Mouse (Mus musculus): Measurements from ENCODE around the gene Akp3. TPM values are rescaled to one million over a fixed set of nuclear protein-coding genes. Genes with fewer than 3 reads are reported as not detected.

Gene Akp3
- polyA plus RNA-seq (2015; fragmentation: Nextera tagmentation; extraction: Ambion mirVana), result 0.11 TPM in 1 of 2 replicates, not detected in the other

DNA sequence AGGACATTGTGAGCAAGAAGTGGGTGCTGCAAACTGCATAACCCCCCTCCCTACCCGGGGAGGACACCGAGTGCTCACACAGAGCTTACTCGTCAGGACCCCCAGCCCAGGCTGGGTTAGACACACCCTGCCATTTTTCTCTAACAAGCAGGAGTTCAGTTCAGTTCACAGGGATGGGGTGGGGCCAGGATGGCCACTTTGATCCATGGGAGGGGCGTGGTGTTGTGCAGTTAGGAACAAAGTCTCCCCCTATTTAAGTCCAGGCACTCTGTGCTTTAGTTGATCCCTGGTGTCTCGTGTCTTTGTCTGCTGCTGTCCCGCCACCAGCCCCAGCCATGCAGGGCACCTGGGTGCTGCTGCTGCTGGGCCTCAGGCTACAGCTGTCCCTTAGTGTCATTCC lies at the start of gene Akp3:
TSS of gene Akp3 (plus strand) at position 301 of the 400 bp plus-strand sequence.
- WGBS, result 74% methylated on average over 6 of the region's 6 CpGs
- H3K27me3 ChIP-seq (replicated peaks), result peaks cover 27% of the 10 kb centered on the region
- ATAC-seq, result peak; percentile 45

DNA sequence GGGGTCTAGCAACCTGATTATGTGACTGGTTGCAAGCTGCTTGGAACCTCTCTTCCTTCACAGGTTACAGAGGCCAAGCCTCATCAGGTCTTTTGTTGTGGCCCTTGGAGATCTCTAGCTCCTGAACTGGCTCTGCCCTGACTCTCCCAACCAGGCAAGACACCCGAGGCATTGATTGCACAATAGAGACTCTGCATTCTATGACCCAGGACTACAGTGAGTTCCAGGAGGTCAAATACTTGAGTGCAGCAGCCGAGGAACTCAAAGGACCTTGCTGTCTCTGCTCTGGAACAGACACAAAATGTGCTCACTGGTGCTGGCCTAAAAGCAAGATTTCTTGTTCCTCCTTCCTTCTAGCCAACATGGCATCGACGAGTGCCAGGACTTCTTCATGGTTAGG lies 38.6 kb upstream of the Akp3 start:
- Histone ChIP-seq H3K9ac (no peak overlapping the region), H3K4me1 (replicated peaks) (no peaks in the 10 kb centered on the region), H3K4me3 (replicated peaks) (no peak overlapping the region), H3K27ac (no peak overlapping the region), H3K36me3 (no peaks in the 10 kb centered on the region), H3K27me3 (replicated peaks) (no peaks in the 10 kb centered on the region), H3K9me3 (no peaks in the 10 kb centered on the region), H3K4me2 (replicated peaks) (no peak overlapping the region)
- no peak for ATAC-seq
- 57% methylated on average over 4 of the region's 4 CpGs for WGBS

More for the DNA sequence above, at the start of gene Akp3:
- no peak within 1 kb of the TSS for H3K9ac ChIP-seq
- no peak within 1 kb of the TSS for H3K4me3 ChIP-seq (replicated peaks)
- H3K4me1 ChIP-seq (replicated peaks), result no peaks in the 10 kb centered on the region
- H3K4me2 ChIP-seq (replicated peaks), result no peak within 1 kb of the TSS
- no peak within 1 kb of the TSS for H3K27ac ChIP-seq
- H3K36me3 ChIP-seq, result no peaks in the 10 kb centered on the region
- no peaks in the 10 kb centered on the region for H3K9me3 ChIP-seq

- no peaks in the 10 kb centered on the region for H3K27me3 ChIP-seq (replicated peaks)
- no peak for ATAC-seq
- H3K9ac ChIP-seq, result no peak overlapping the region
- H3K4me1 ChIP-seq (replicated peaks), result no peaks in the 10 kb centered on the region
- 72% methylated on average over 17 of the region's 17 CpGs for WGBS
- H3K9me3 ChIP-seq, result no peaks in the 10 kb centered on the region
- H3K27ac ChIP-seq, result no peak overlapping the region
- H3K4me2 ChIP-seq (replicated peaks), result no peak overlapping the region
- no peaks in the 10 kb centered on the region for H3K36me3 ChIP-seq
- H3K4me3 ChIP-seq (replicated peaks), result no peak overlapping the region
Observed at GRCm38 (mm10) chr1:87086964-87087363, 37.8 kb upstream of the Akp3 start.

GRCm38 (mm10) chr1:87089251-87089650 lies 35.5 kb upstream of the Akp3 start:
- Histone ChIP-seq H3K27ac (no peak overlapping the region), H3K9ac (no peak overlapping the region), H3K9me3 (no peaks in the 10 kb centered on the region), H3K4me3 (replicated peaks) (no peak overlapping the region), H3K27me3 (replicated peaks) (no peaks in the 10 kb centered on the region), H3K4me1 (replicated peaks) (no peaks in the 10 kb centered on the region), H3K36me3 (no peaks in the 10 kb centered on the region), H3K4me2 (replicated peaks) (no peak overlapping the region)
- WGBS, result 93% methylated on average over 11 of the region's 11 CpGs
- ATAC-seq, result no peak

GRCm38 (mm10) chr1:87089828-87090227 lies 34.9 kb upstream of the Akp3 start, which contains the start of gene Alppl2:
TSS of gene Alppl2 (minus strand) at chr1:87089928.
- no peak for ATAC-seq
- H3K9ac ChIP-seq, result no peak within 1 kb of the TSS
- H3K36me3 ChIP-seq, result no peaks in the 10 kb centered on the region
- H3K4me3 ChIP-seq (replicated peaks), result no peak within 1 kb of the TSS
- H3K4me1 ChIP-seq (replicated peaks), result no peaks in the 10 kb centered on the region
- WGBS, result 66% methylated on average over 4 of the region's 4 CpGs
- H3K4me2 ChIP-seq (replicated peaks), result no peak within 1 kb of the TSS
- no peaks in the 10 kb centered on the region for H3K27me3 ChIP-seq (replicated peaks)
- H3K9me3 ChIP-seq, result no peaks in the 10 kb centered on the region
- H3K27ac ChIP-seq, result no peak within 1 kb of the TSS

GRCm38 (mm10) chr1:87095642-87096041 lies 29.1 kb upstream of the Akp3 start:
- Histone ChIP-seq H3K9me3 (no peaks in the 10 kb centered on the region), H3K9ac (no peak overlapping the region), H3K4me2 (replicated peaks) (no peak overlapping the region), H3K27me3 (replicated peaks) (0 out of 2 replicates have a peak, but pooled peaks cover 8% of the 10 kb centered on the region), H3K4me1 (replicated peaks) (no peaks in the 10 kb centered on the region), H3K36me3 (no peaks in the 10 kb centered on the region), H3K4me3 (replicated peaks) (no peak overlapping the region), H3K27ac (no peak overlapping the region)
- ATAC-seq, result no peak
- 82% methylated on average over 8 of the region's 8 CpGs for WGBS

- H3K9ac ChIP-seq, result no peak overlapping the region
- H3K9me3 ChIP-seq, result no peaks in the 10 kb centered on the region
- 16% methylated on average over 30 of the region's 30 CpGs for whole genome bisulfite sequencing
- peak; percentile 42; the same call in 1 of the 2 replicates for ATAC-seq
- no peaks in the 10 kb centered on the region for H3K4me1 ChIP-seq (replicated peaks)
- H3K4me3 ChIP-seq (replicated peaks), result no peak overlapping the region
- no peak overlapping the region for H3K27ac ChIP-seq
- H3K4me2 ChIP-seq (replicated peaks), result peak overlapping the region; percentile 33
- 0 out of 2 replicates have a peak, but pooled peaks cover 8% of the 10 kb centered on the region for H3K27me3 ChIP-seq (replicated peaks)
- no peaks in the 10 kb centered on the region for H3K36me3 ChIP-seq
Observed at GRCm38 (mm10) chr1:87098358-87098975, 26.3 kb upstream of the Akp3 start.

DNA sequence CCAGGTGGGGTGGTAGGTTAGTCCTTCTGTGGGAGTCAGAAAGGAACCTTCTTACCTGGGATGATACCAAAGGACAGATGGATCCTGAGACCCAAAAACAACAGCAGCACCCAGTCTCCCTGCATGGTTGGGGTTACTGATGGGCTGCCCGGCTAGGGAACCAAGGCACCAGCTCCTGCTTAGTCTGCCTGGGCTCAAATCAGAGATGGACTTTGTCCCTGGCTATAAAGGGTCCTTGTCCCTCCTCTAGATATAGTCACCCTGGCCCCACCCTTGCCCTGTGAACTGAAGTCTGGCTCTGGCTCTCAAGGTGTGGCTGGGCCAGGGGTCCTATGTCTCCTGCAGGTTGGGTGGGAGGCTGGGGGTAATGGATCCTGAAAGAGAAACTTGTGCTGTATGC lies 23.4 kb upstream of the Akp3 start, which contains the start of gene Alpi:
TSS of gene Alpi (minus strand) at position 196 of the 400 bp plus-strand sequence.
- Histone ChIP-seq H3K27ac (peak within 1 kb of the TSS; percentile 36; the same call in 1 of the 2 replicates), H3K4me3 (replicated peaks) (peak within 1 kb of the TSS; percentile 6; the same call in 1 of the 2 replicates), H3K9ac (no peak within 1 kb of the TSS), H3K4me1 (replicated peaks) (no peaks in the 10 kb centered on the region), H3K27me3 (replicated peaks) (0 out of 2 replicates have a peak, but pooled peaks cover 8% of the 10 kb centered on the region), H3K4me2 (replicated peaks) (peak within 1 kb of the TSS; percentile 31), H3K36me3 (no peaks in the 10 kb centered on the region), H3K9me3 (no peaks in the 10 kb centered on the region)
- ATAC-seq, result peak; percentile 87
- 59% methylated on average over 1 of the region's 1 CpGs for WGBS

- Histone ChIP-seq H3K4me1 (replicated peaks) (no peaks in the 10 kb centered on the region), H3K36me3 (no peaks in the 10 kb centered on the region), H3K27me3 (replicated peaks) (0 out of 2 replicates have a peak, but pooled peaks cover 8% of the 10 kb centered on the region), H3K9me3 (no peaks in the 10 kb centered on the region), H3K4me3 (replicated peaks) (no peak overlapping the region), H3K4me2 (replicated peaks) (no peak overlapping the region), H3K27ac (peak overlapping the region; percentile 36; the same call in 1 of the 2 replicates), H3K9ac (no peak overlapping the region)
- peak; percentile 73 for ATAC-seq
- WGBS, result 63% methylated on average over 3 of the region's 3 CpGs
Observed at GRCm38 (mm10) chr1:87102114-87102513, 22.7 kb upstream of the Akp3 start.

DNA sequence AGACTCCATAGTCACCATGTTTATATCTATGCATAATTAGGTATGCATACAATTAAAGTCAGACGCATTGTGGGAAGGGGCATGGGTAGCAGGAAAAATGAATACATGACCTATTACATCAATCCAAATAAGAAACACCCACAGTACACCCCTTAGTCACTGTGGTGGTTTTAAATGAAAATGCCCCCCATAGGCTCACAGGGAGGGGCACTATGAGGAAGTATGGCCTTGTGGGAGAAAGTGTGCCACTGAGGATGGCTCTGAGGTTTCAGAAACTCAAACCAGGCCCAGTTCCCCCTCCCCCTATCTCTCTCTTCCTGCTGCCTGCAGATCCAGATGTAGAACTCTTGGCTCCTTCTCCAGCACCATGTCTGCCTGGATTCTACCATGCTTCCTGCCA lies 20.8 kb upstream of the Akp3 start:
- 80% methylated on average over 1 of the region's 1 CpGs for WGBS
- no peak overlapping the region for H3K4me3 ChIP-seq (replicated peaks)
- no peaks in the 10 kb centered on the region for H3K9me3 ChIP-seq
- no peaks in the 10 kb centered on the region for H3K4me1 ChIP-seq (replicated peaks)
- H3K27me3 ChIP-seq (replicated peaks), result 0 out of 2 replicates have a peak, but pooled peaks cover 5% of the 10 kb centered on the region
- no peaks in the 10 kb centered on the region for H3K36me3 ChIP-seq
- H3K27ac ChIP-seq, result no peak overlapping the region
- ATAC-seq, result no peak
- H3K9ac ChIP-seq, result no peak overlapping the region
- no peak overlapping the region for H3K4me2 ChIP-seq (replicated peaks)

DNA sequence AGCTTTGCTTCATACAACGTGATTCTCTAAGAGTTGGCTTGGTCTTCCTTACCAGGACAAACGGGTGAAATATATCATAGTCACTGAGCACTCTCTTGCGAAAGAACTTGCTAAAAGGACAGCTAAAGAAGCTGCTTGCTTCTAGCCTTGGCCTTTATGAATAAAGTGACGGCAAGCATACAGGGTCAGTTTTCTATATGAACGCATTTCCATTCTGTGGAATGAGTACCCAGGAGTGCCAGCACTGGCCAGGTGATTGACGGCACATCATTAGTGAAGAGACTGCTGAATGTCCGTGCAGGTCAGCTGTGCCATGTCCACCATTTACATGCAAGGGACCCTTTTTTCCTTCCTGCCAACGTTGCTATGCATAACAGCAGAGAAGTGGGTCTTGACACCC lies 18.2 kb upstream of the Akp3 start:
- WGBS, result 79% methylated on average over 8 of the region's 8 CpGs
- H3K27ac ChIP-seq, result no peak overlapping the region
- no peak overlapping the region for H3K9ac ChIP-seq
- ATAC-seq, result no peak
- no peak overlapping the region for H3K4me3 ChIP-seq (replicated peaks)
- no peak overlapping the region for H3K4me2 ChIP-seq (replicated peaks)
- H3K27me3 ChIP-seq (replicated peaks), result no peaks in the 10 kb centered on the region
- H3K9me3 ChIP-seq, result no peaks in the 10 kb centered on the region
- no peaks in the 10 kb centered on the region for H3K36me3 ChIP-seq
- no peaks in the 10 kb centered on the region for H3K4me1 ChIP-seq (replicated peaks)

- H3K36me3 ChIP-seq, result no peaks in the 10 kb centered on the region
- H3K9ac ChIP-seq, result no peak overlapping the region
- no peaks in the 10 kb centered on the region for H3K9me3 ChIP-seq
- H3K4me1 ChIP-seq (replicated peaks), result no peaks in the 10 kb centered on the region
- H3K4me2 ChIP-seq (replicated peaks), result no peak overlapping the region
- H3K27ac ChIP-seq, result no peak overlapping the region
- H3K4me3 ChIP-seq (replicated peaks), result no peak overlapping the region
- no peak for ATAC-seq
- WGBS, result 86% methylated on average over 4 of the region's 4 CpGs
- H3K27me3 ChIP-seq (replicated peaks), result no peaks in the 10 kb centered on the region
Observed at GRCm38 (mm10) chr1:87108564-87108963, 16.2 kb upstream of the Akp3 start.
